Mouse (Mus musculus): ENCODE measurements at regions not wholly inside any gene's neighbourhood (a gene's known extent, or its start where the extent isn't known, plus 50 kb on each side); places are given as distances from the start of the nearest gene placed in this dataset.

GRCm38 (mm10) chr13:15054705-15055104 is 408.3 kb upstream of the Gli3 start:
- H3K9ac ChIP-seq (ENCODE audit: low read depth, low read length), result no peak overlapping the region
- DNase-seq (ENCODE audit: low spot score) (no peak), ATAC-seq (ENCODE audit: low FRiP score) (no peak)
- no peaks in the 10 kb centered on the region for H3K27me3 ChIP-seq (ENCODE audit: control insufficient read depth, insufficient read depth, low read length)
- no peak overlapping the region for H3K27ac ChIP-seq (ENCODE audit: low read depth, low read length)
- no peaks in the 10 kb centered on the region for H3K4me1 ChIP-seq (replicated peaks; ENCODE audit: control insufficient read depth, insufficient read depth, low read length)
- H3K4me2 ChIP-seq (replicated peaks; ENCODE audit: low read depth, low read length), result no peak overlapping the region
- H3K9me3 ChIP-seq (ENCODE audit: control insufficient read depth, low read length), result no peaks in the 10 kb centered on the region
- no peaks in the 10 kb centered on the region for H3K36me3 ChIP-seq (ENCODE audit: control insufficient read depth, insufficient read depth, low read length)
- no peak overlapping the region for H3K4me3 ChIP-seq (ENCODE audit: low read depth, low read length)
- WGBS, result 91% methylated on average over 3 of the region's 3 CpGs

- no peaks in the 10 kb centered on the region for H3K36me3 ChIP-seq (ENCODE audit: control insufficient read depth, insufficient read depth, low read length)
- no peak overlapping the region for H3K9ac ChIP-seq (ENCODE audit: low read depth, low read length)
- DNase-seq (ENCODE audit: low spot score) (peak; percentile 4), ATAC-seq (ENCODE audit: low FRiP score) (0 out of 2 replicates have a peak, but pooled peaks have one; percentile 17)
- H3K9me3 ChIP-seq (ENCODE audit: control insufficient read depth, low read length), result no peaks in the 10 kb centered on the region
- H3K27ac ChIP-seq (ENCODE audit: low read depth, low read length), result no peak overlapping the region
- 80% methylated on average over 2 of the region's 2 CpGs for WGBS
- H3K4me2 ChIP-seq (replicated peaks; ENCODE audit: low read depth, low read length), result no peak overlapping the region
- no peak overlapping the region for H3K4me3 ChIP-seq (ENCODE audit: low read depth, low read length)
- H3K27me3 ChIP-seq (ENCODE audit: control insufficient read depth, insufficient read depth, low read length), result no peaks in the 10 kb centered on the region
- H3K4me1 ChIP-seq (replicated peaks; ENCODE audit: control insufficient read depth, insufficient read depth, low read length), result no peaks in the 10 kb centered on the region
These were observed 384.4 kb upstream of the Gli3 start for GRCm38 (mm10) chr13:15078635-15079094.

- no peaks in the 10 kb centered on the region for H3K4me1 ChIP-seq (replicated peaks; ENCODE audit: control insufficient read depth, insufficient read depth, low read length)
- no peak overlapping the region for H3K4me3 ChIP-seq (ENCODE audit: low read depth, low read length)
- no peaks in the 10 kb centered on the region for H3K9me3 ChIP-seq (ENCODE audit: control insufficient read depth, low read length)
- no peak for ATAC-seq (ENCODE audit: low FRiP score)
- no peak for DNase-seq (ENCODE audit: low spot score)
- H3K4me2 ChIP-seq (replicated peaks; ENCODE audit: low read depth, low read length), result no peak overlapping the region
- H3K27me3 ChIP-seq (ENCODE audit: control insufficient read depth, insufficient read depth, low read length), result no peaks in the 10 kb centered on the region
- no peak overlapping the region for H3K9ac ChIP-seq (ENCODE audit: low read depth, low read length)
- no peak overlapping the region for H3K27ac ChIP-seq (ENCODE audit: low read depth, low read length)
- no peaks in the 10 kb centered on the region for H3K36me3 ChIP-seq (ENCODE audit: control insufficient read depth, insufficient read depth, low read length)
These were observed 383.9 kb upstream of the Gli3 start for GRCm38 (mm10) chr13:15079148-15079547.

- ATAC-seq (ENCODE audit: low FRiP score) (no peak), DNase-seq (ENCODE audit: low spot score) (no peak)
- no peaks in the 10 kb centered on the region for H3K9me3 ChIP-seq (ENCODE audit: control insufficient read depth, low read length)
- H3K27ac ChIP-seq (ENCODE audit: low read depth, low read length), result no peak overlapping the region
- no peaks in the 10 kb centered on the region for H3K36me3 ChIP-seq (ENCODE audit: control insufficient read depth, insufficient read depth, low read length)
- H3K4me3 ChIP-seq (ENCODE audit: low read depth, low read length), result no peak overlapping the region
- H3K4me1 ChIP-seq (replicated peaks; ENCODE audit: control insufficient read depth, insufficient read depth, low read length), result no peaks in the 10 kb centered on the region
- WGBS, result 90% methylated on average over 2 of the region's 2 CpGs
- no peaks in the 10 kb centered on the region for H3K27me3 ChIP-seq (ENCODE audit: control insufficient read depth, insufficient read depth, low read length)
- no peak overlapping the region for H3K4me2 ChIP-seq (replicated peaks; ENCODE audit: low read depth, low read length)
- H3K9ac ChIP-seq (ENCODE audit: low read depth, low read length), result no peak overlapping the region
These were observed 380.6 kb upstream of the Gli3 start for GRCm38 (mm10) chr13:15082255-15082932.

GRCm38 (mm10) chr13:15094836-15095235 is 368.2 kb upstream of the Gli3 start:
- Histone ChIP-seq H3K9ac (ENCODE audit: low read depth, low read length) (no peak overlapping the region), H3K9me3 (ENCODE audit: control insufficient read depth, low read length) (no peaks in the 10 kb centered on the region), H3K4me2 (replicated peaks; ENCODE audit: low read depth, low read length) (no peak overlapping the region), H3K4me3 (ENCODE audit: low read depth, low read length) (no peak overlapping the region), H3K36me3 (ENCODE audit: control insufficient read depth, insufficient read depth, low read length) (no peaks in the 10 kb centered on the region), H3K27ac (ENCODE audit: low read depth, low read length) (no peak overlapping the region), H3K4me1 (replicated peaks; ENCODE audit: control insufficient read depth, insufficient read depth, low read length) (no peaks in the 10 kb centered on the region), H3K27me3 (ENCODE audit: control insufficient read depth, insufficient read depth, low read length) (no peaks in the 10 kb centered on the region)
- 71% methylated on average over 1 of the region's 1 CpGs for WGBS
- ATAC-seq (ENCODE audit: low FRiP score) (no peak), DNase-seq (ENCODE audit: low spot score) (no peak)

- Histone ChIP-seq H3K4me2 (replicated peaks; ENCODE audit: low read depth, low read length) (no peak overlapping the region), H3K36me3 (ENCODE audit: control insufficient read depth, insufficient read depth, low read length) (no peaks in the 10 kb centered on the region), H3K27me3 (ENCODE audit: control insufficient read depth, insufficient read depth, low read length) (no peaks in the 10 kb centered on the region), H3K27ac (ENCODE audit: low read depth, low read length) (no peak overlapping the region), H3K4me3 (ENCODE audit: low read depth, low read length) (no peak overlapping the region), H3K9me3 (ENCODE audit: control insufficient read depth, low read length) (no peaks in the 10 kb centered on the region), H3K9ac (ENCODE audit: low read depth, low read length) (no peak overlapping the region), H3K4me1 (replicated peaks; ENCODE audit: control insufficient read depth, insufficient read depth, low read length) (no peaks in the 10 kb centered on the region)
- ATAC-seq (ENCODE audit: low FRiP score) (no peak), DNase-seq (ENCODE audit: low spot score) (peak; percentile 14)
- 15% methylated on average over 6 of the region's 6 CpGs for WGBS
These were observed 355.2 kb upstream of the Gli3 start for GRCm38 (mm10) chr13:15107753-15108305.

GRCm38 (mm10) chr13:15113383-15113782 is 349.7 kb upstream of the Gli3 start:
- H3K27me3 ChIP-seq (ENCODE audit: control insufficient read depth, insufficient read depth, low read length), result no peaks in the 10 kb centered on the region
- no peaks in the 10 kb centered on the region for H3K9me3 ChIP-seq (ENCODE audit: control insufficient read depth, low read length)
- H3K4me1 ChIP-seq (replicated peaks; ENCODE audit: control insufficient read depth, insufficient read depth, low read length), result no peaks in the 10 kb centered on the region
- H3K4me2 ChIP-seq (replicated peaks; ENCODE audit: low read depth, low read length), result no peak overlapping the region
- no peak overlapping the region for H3K4me3 ChIP-seq (ENCODE audit: low read depth, low read length)
- WGBS, result 84% methylated on average over 7 of the region's 7 CpGs
- DNase-seq (ENCODE audit: low spot score), result no peak
- no peak for ATAC-seq (ENCODE audit: low FRiP score)
- H3K9ac ChIP-seq (ENCODE audit: low read depth, low read length), result no peak overlapping the region
- H3K36me3 ChIP-seq (ENCODE audit: control insufficient read depth, insufficient read depth, low read length), result no peaks in the 10 kb centered on the region
- no peak overlapping the region for H3K27ac ChIP-seq (ENCODE audit: low read depth, low read length)

GRCm38 (mm10) chr13:15130249-15130648 is 332.8 kb upstream of the Gli3 start:
- no peaks in the 10 kb centered on the region for H3K9me3 ChIP-seq (ENCODE audit: control insufficient read depth, low read length)
- no peak overlapping the region for H3K4me3 ChIP-seq (ENCODE audit: low read depth, low read length)
- no peak overlapping the region for H3K4me2 ChIP-seq (replicated peaks; ENCODE audit: low read depth, low read length)
- H3K4me1 ChIP-seq (replicated peaks; ENCODE audit: control insufficient read depth, insufficient read depth, low read length), result no peaks in the 10 kb centered on the region
- H3K36me3 ChIP-seq (ENCODE audit: control insufficient read depth, insufficient read depth, low read length), result no peaks in the 10 kb centered on the region
- DNase-seq (ENCODE audit: low spot score) (no peak), ATAC-seq (ENCODE audit: low FRiP score) (no peak)
- H3K27me3 ChIP-seq (ENCODE audit: control insufficient read depth, insufficient read depth, low read length), result no peaks in the 10 kb centered on the region
- H3K9ac ChIP-seq (ENCODE audit: low read depth, low read length), result no peak overlapping the region
- no peak overlapping the region for H3K27ac ChIP-seq (ENCODE audit: low read depth, low read length)
- 93% methylated on average over 2 of the region's 2 CpGs for WGBS

- Histone ChIP-seq H3K4me1 (replicated peaks; ENCODE audit: control insufficient read depth, insufficient read depth, low read length) (no peaks in the 10 kb centered on the region), H3K9ac (ENCODE audit: low read depth, low read length) (no peak overlapping the region), H3K4me2 (replicated peaks; ENCODE audit: low read depth, low read length) (no peak overlapping the region), H3K27ac (ENCODE audit: low read depth, low read length) (no peak overlapping the region), H3K9me3 (ENCODE audit: control insufficient read depth, low read length) (no peaks in the 10 kb centered on the region), H3K27me3 (ENCODE audit: control insufficient read depth, insufficient read depth, low read length) (no peaks in the 10 kb centered on the region), H3K4me3 (ENCODE audit: low read depth, low read length) (no peak overlapping the region), H3K36me3 (ENCODE audit: control insufficient read depth, insufficient read depth, low read length) (no peaks in the 10 kb centered on the region)
- 67% methylated on average over 6 of the region's 6 CpGs for WGBS
- ATAC-seq (ENCODE audit: low FRiP score) (no peak; the same call in 1 of the 2 replicates), DNase-seq (ENCODE audit: low spot score) (no peak)
These were observed 316.9 kb upstream of the Gli3 start for GRCm38 (mm10) chr13:15146167-15146566.

Data from hindbrain, embryonic 11.5 days (tissue).